Mouse (Mus musculus) E14TG2a.4 (cell line): ENCODE results near the gene Zfhx3.

Experiments used
- H3K27me3 ChIP-seq: 2 replicates; pipeline ENCODE4 v1.6.1; 2014; ENCODE audit warnings: low read length, control low read depth; ENCODE audit not compliant: insufficient read depth
- H3K36me3 ChIP-seq: 2 replicates; pipeline ENCODE4 v1.6.1; 2014; ENCODE audit warnings: low read length, control low read depth; ENCODE audit not compliant: insufficient read depth
- H3K4me1 ChIP-seq: replicated peaks from 2 replicates; pipeline ENCODE4 v1.6.1; 2014; ENCODE audit warnings: low read depth, low read length, control low read depth
- H3K4me3 ChIP-seq: replicated peaks from 2 replicates; pipeline ENCODE4 v1.5.1; 2014; ENCODE audit warnings: mild to moderate bottlenecking, low read length
- H3K9me3 ChIP-seq: 2 replicates; pipeline ENCODE4 v1.6.1; 2014; ENCODE audit warnings: low read length, control low read depth
- CTCF ChIP-seq: conservative IDR thresholded peaks from 2 replicates; pipeline ENCODE4 v1.5.1; 2014; ENCODE audit warnings: low read length
- NANOG ChIP-seq: IDR thresholded peaks from 2 replicates; pipeline ENCODE4 v1.6.1; 2014; ENCODE audit warnings: borderline replicate concordance, low read length, mixed read lengths
- POU5F1 ChIP-seq: IDR thresholded peaks from 2 replicates; pipeline ENCODE4 v1.6.1; 2014; ENCODE audit warnings: low read length, borderline replicate concordance

The Zfhx3 gene

GRCm38 (mm10) chr8:108170804-108171203 is 228.4 kb downstream of the Zfhx3 start:
- no peak for TF ChIP-seq NANOG
- TF ChIP-seq POU5F1, result no peak
- TF ChIP-seq CTCF, result no peak
- H3K27me3 ChIP-seq, result peaks cover 12% of the 10 kb centered on the region; the same call in 1 of the 2 replicates
- no peak overlapping the region for H3K4me3 ChIP-seq
- no peaks in the 10 kb centered on the region for H3K4me1 ChIP-seq
- H3K36me3 ChIP-seq, result no peaks in the 10 kb centered on the region
- no peaks in the 10 kb centered on the region for H3K9me3 ChIP-seq

- no peaks in the 10 kb centered on the region for H3K27me3 ChIP-seq
- no peak overlapping the region for H3K4me3 ChIP-seq
- no peaks in the 10 kb centered on the region for H3K4me1 ChIP-seq
- TF ChIP-seq NANOG, result no peak
- no peak for TF ChIP-seq POU5F1
- TF ChIP-seq CTCF, result no peak
- no peaks in the 10 kb centered on the region for H3K9me3 ChIP-seq
- no peaks in the 10 kb centered on the region for H3K36me3 ChIP-seq
Observed at GRCm38 (mm10) chr8:108183296-108183695, 240.9 kb downstream of the Zfhx3 start.

GRCm38 (mm10) chr8:108183948-108184347 is 241.5 kb downstream of the Zfhx3 start:
- Histone ChIP-seq H3K4me3 (no peak overlapping the region), H3K27me3 (no peaks in the 10 kb centered on the region), H3K4me1 (no peaks in the 10 kb centered on the region), H3K9me3 (no peaks in the 10 kb centered on the region), H3K36me3 (no peaks in the 10 kb centered on the region)
- TF ChIP-seq NANOG (no peak), POU5F1 (no peak), CTCF (no peak)

- Histone ChIP-seq H3K36me3 (no peaks in the 10 kb centered on the region), H3K27me3 (no peaks in the 10 kb centered on the region), H3K4me3 (no peak overlapping the region), H3K9me3 (no peaks in the 10 kb centered on the region), H3K4me1 (no peaks in the 10 kb centered on the region)
- TF ChIP-seq POU5F1, result no peak
- TF ChIP-seq NANOG, result no peak
- no peak for TF ChIP-seq CTCF
Observed at GRCm38 (mm10) chr8:108186289-108186688, 243.8 kb downstream of the Zfhx3 start.

GRCm38 (mm10) chr8:108188044-108188443 is 245.6 kb downstream of the Zfhx3 start:
- H3K4me1 ChIP-seq, result no peaks in the 10 kb centered on the region
- TF ChIP-seq POU5F1, result no peak
- no peak for TF ChIP-seq NANOG
- TF ChIP-seq CTCF, result no peak
- H3K9me3 ChIP-seq, result no peaks in the 10 kb centered on the region
- H3K36me3 ChIP-seq, result no peaks in the 10 kb centered on the region
- H3K27me3 ChIP-seq, result no peaks in the 10 kb centered on the region
- H3K4me3 ChIP-seq, result no peak overlapping the region

GRCm38 (mm10) chr8:108194571-108194970 is 252.1 kb downstream of the Zfhx3 start:
- no peak overlapping the region for H3K4me3 ChIP-seq
- H3K27me3 ChIP-seq, result no peaks in the 10 kb centered on the region; the same call in 1 of the 2 replicates
- TF ChIP-seq CTCF (no peak), POU5F1 (no peak), NANOG (no peak)
- no peaks in the 10 kb centered on the region for H3K36me3 ChIP-seq
- no peaks in the 10 kb centered on the region for H3K9me3 ChIP-seq
- H3K4me1 ChIP-seq, result no peaks in the 10 kb centered on the region

- Histone ChIP-seq H3K36me3 (no peaks in the 10 kb centered on the region), H3K4me1 (no peaks in the 10 kb centered on the region), H3K27me3 (no peaks in the 10 kb centered on the region), H3K9me3 (no peaks in the 10 kb centered on the region), H3K4me3 (no peak overlapping the region)
- TF ChIP-seq POU5F1, result no peak
- no peak for TF ChIP-seq NANOG
- no peak for TF ChIP-seq CTCF
Observed at GRCm38 (mm10) chr8:108215026-108215425, 272.6 kb downstream of the Zfhx3 start.

GRCm38 (mm10) chr8:108218171-108218840 is 275.9 kb downstream of the Zfhx3 start:
- no peak for TF ChIP-seq NANOG
- TF ChIP-seq POU5F1, result no peak
- TF ChIP-seq CTCF, result no peak
- Histone ChIP-seq H3K27me3 (no peaks in the 10 kb centered on the region), H3K9me3 (no peaks in the 10 kb centered on the region), H3K36me3 (no peaks in the 10 kb centered on the region), H3K4me1 (peaks cover 11% of the 10 kb centered on the region), H3K4me3 (no peak overlapping the region)

GRCm38 (mm10) chr8:108220511-108220910 is 278.1 kb downstream of the Zfhx3 start:
- TF ChIP-seq NANOG (no peak), POU5F1 (no peak), CTCF (no peak)
- Histone ChIP-seq H3K36me3 (no peaks in the 10 kb centered on the region), H3K4me3 (no peak overlapping the region), H3K27me3 (no peaks in the 10 kb centered on the region), H3K4me1 (peaks cover 11% of the 10 kb centered on the region), H3K9me3 (no peaks in the 10 kb centered on the region)
